Mouse (Mus musculus) c-Kit-negative CD71-positive TER-119-positive erythroid progenitor cells, embryonic 14.5 days (primary cell): Measurements from ENCODE around the gene Pzp.

Experiments
- DNase-seq: peaks from one replicate; pipeline ENCODE4 v3.0.0-alpha.2; 2013; ENCODE audit warnings: low read depth, low spot score

Pzp gene

GRCm38 (mm10) chr6:128526601-128527000, at the start of gene Pzp:
Gene Pzp (minus strand): TSS chr6:128526720.
- DNase-seq: no peak

- DNase-seq: no peak
These were observed 40.1 kb upstream of the Pzp start for GRCm38 (mm10) chr6:128566589-128566988.

- DNase-seq: no peak
These were observed 27.5 kb upstream of the Pzp start for GRCm38 (mm10) chr6:128554049-128554448.

- no peak for DNase-seq
These were observed 23.2 kb upstream of the Pzp start for GRCm38 (mm10) chr6:128549463-128550452.

- no peak for DNase-seq
These were observed 22.0 kb upstream of the Pzp start for GRCm38 (mm10) chr6:128548532-128548931.

- no peak for DNase-seq
These were observed 18.9 kb upstream of the Pzp start for GRCm38 (mm10) chr6:128545402-128545801.

- no peak for DNase-seq
These were observed 16.7 kb upstream of the Pzp start for GRCm38 (mm10) chr6:128543226-128543625.

GRCm38 (mm10) chr6:128535250-128535649, 8.7 kb upstream of the Pzp start:
- no peak for DNase-seq

GRCm38 (mm10) chr6:128533296-128533695, 6.8 kb upstream of the Pzp start:
- no peak for DNase-seq

GRCm38 (mm10) chr6:128532701-128533100, 6.2 kb upstream of the Pzp start:
- no peak for DNase-seq

- no peak for DNase-seq
These were observed 2.0 kb upstream of the Pzp start for GRCm38 (mm10) chr6:128528491-128528890.

GRCm38 (mm10) chr6:128527110-128527509, 590 bp upstream of the Pzp start:
- no peak for DNase-seq

- no peak for DNase-seq
These were observed 719 bp downstream of the Pzp start for GRCm38 (mm10) chr6:128525801-128526200.

- DNase-seq: no peak
These were observed 3.2 kb downstream of the Pzp start for GRCm38 (mm10) chr6:128523360-128523759.

GRCm38 (mm10) chr6:128519159-128519558, 7.4 kb downstream of the Pzp start:
- no peak for DNase-seq

- no peak for DNase-seq
These were observed 20.8 kb downstream of the Pzp start for GRCm38 (mm10) chr6:128505676-128506236.

GRCm38 (mm10) chr6:128504743-128505142, 21.8 kb downstream of the Pzp start:
- no peak for DNase-seq

GRCm38 (mm10) chr6:128495346-128495745, 31.2 kb downstream of the Pzp start:
- no peak for DNase-seq

GRCm38 (mm10) chr6:128494646-128495331, 31.7 kb downstream of the Pzp start:
- no peak for DNase-seq

GRCm38 (mm10) chr6:128491916-128492315, 34.6 kb downstream of the Pzp start:
- no peak for DNase-seq

GRCm38 (mm10) chr6:128490141-128490540, 36.4 kb downstream of the Pzp start:
- no peak for DNase-seq

- DNase-seq: no peak
These were observed 38.8 kb downstream of the Pzp start for GRCm38 (mm10) chr6:128487736-128488135.
